Mouse (Mus musculus) testis, adult 2 months (tissue): ENCODE data around the gene Elmo1.
A peak's percentile ranks its signal among the peaks of the same experiment; 100 is the strongest.

Experiments
- CTCF ChIP-seq: fragments of 200-500 bp; IDR thresholded peaks from 2 replicates; pipeline ENCODE4 v1.5.1; 2012; ENCODE audit warnings: low read depth, mild to moderate bottlenecking, inconsistent platforms, low read length, moderate library complexity; ENCODE audit not compliant: control insufficient read depth, insufficient read depth, insufficient replicate concordance
- POLR2A ChIP-seq: fragments of 200-500 bp; IDR thresholded peaks from 2 replicates; pipeline ENCODE4 v1.6.1; 2012; ENCODE audit warnings: low read depth, mild to moderate bottlenecking, inconsistent platforms, low read length, moderate library complexity; ENCODE audit not compliant: control insufficient read depth

GRCm38 (mm10) chr13:20297841-20298240 lies 207.4 kb downstream of the Elmo1 start:
- TF ChIP-seq CTCF (peak; percentile 54; the same call in 1 of the 2 replicates), POLR2A (no peak)
